Mouse (Mus musculus): ENCODE results near the gene Slc2a13.

Slc2a13 gene

DNA sequence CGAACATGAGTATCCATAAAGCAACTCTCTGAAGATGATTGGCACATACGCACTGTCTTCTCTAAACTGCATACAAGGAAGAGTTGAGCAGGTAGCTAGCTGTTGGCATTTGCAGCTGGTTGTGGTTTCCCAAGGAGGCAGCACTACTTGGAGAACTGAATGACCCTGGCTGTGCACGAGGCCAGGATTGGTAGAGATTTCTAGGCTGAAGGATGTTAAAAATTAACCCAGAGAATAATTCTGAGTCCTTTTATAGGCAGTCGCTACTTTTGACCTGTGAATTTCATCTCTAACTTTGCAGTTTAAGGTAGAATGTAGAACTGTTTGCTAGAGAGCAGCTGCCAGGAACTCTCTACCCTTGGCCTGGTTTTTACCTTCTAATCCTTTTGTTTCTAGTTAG is 304.5 kb downstream of the Slc2a13 start:
- DNase-seq (ENCODE audit: low spot score): no peak

GRCm38 (mm10) chr15:91263926-91264325 is 309.1 kb downstream of the Slc2a13 start:
- DNase-seq (ENCODE audit: low spot score): no peak

GRCm38 (mm10) chr15:91260578-91260977 is 312.5 kb downstream of the Slc2a13 start:
- DNase-seq (ENCODE audit: low spot score): no peak

- DNase-seq (ENCODE audit: low spot score): no peak
Observed at GRCm38 (mm10) chr15:91257140-91257539, 315.9 kb downstream of the Slc2a13 start.

- DNase-seq (ENCODE audit: low spot score): no peak
Observed at GRCm38 (mm10) chr15:91255308-91255707, 317.8 kb downstream of the Slc2a13 start.

DNA sequence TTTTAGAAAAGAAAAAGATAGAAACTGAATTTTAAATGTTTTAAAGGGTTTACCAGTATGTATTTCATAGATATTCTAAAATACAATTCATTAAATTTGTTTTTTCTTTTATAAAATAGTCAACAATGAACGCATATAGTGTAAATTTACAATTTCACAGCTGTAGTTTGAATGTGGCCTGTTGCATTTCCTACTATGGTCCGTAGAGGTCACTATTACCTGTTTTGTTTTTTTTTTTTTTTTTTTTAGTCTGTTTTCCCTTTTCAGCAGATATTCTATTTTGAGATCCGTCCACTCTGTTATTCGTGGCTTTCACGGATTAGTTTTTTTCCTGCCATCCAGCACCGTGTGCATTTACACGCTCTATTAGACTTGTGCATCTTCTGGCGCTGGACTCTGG is 320.1 kb downstream of the Slc2a13 start:
- no peak for DNase-seq (ENCODE audit: low spot score)

DNA sequence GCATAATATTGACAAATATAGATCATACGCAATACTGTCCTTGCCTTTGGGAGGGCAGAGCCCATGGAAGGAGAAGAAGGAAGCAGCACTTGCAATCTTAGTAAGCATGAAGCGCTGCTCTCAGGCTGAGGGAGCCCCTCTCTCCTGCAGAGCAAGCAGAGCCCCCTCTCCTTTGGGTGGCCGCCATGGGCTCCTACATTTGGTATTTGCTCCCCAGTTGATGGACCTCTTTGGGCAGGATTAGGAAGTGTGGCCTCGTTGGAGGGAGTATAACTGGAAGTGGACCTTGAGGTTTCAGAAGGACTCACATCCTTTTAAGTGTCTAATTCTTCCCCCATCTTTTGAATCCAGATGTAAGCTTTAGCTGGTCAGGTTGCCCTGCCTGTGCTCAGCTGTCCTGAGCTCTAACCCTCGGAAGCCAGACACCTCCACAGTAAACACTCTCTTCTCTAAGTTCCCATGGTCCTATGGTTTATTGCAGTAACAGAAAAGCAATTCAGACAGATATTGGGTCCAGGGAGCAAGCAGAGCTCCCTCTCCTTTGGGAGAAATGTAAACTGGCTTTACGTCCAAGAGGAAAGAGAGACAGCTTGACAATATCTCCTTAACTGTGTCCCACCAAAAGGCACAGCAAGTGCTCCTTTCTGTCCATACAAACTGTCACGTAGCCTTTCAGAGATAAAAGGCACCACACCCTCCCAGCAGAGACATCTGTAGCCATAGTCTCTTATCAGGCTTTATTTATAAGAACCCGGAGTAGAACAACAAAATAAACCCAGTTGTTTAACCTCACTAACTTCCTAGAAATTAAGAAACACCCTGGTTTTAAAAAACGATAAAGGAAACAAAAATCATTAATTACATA is 321.3 kb downstream of the Slc2a13 start:
- no peak for DNase-seq (ENCODE audit: low spot score)

DNA sequence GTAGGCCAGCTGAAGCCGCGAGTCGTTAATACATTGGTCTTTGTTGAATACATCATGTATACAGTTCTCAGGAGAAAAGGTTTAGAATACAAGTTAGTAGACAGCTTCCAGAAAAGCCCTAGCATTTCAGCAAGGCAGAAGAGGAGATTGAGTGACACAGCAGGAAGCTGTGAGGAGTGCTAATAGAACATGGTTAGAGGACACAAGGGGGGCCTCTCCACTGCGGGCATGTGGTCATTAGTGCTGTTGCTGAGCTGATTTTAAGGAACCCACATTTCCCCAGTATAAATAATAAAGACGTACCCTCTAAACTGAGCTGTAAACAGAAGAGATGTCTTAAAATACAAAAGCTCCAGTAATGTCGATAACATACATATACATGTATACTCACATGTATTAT is 322.2 kb downstream of the Slc2a13 start:
- no peak for DNase-seq (ENCODE audit: low spot score)

DNA sequence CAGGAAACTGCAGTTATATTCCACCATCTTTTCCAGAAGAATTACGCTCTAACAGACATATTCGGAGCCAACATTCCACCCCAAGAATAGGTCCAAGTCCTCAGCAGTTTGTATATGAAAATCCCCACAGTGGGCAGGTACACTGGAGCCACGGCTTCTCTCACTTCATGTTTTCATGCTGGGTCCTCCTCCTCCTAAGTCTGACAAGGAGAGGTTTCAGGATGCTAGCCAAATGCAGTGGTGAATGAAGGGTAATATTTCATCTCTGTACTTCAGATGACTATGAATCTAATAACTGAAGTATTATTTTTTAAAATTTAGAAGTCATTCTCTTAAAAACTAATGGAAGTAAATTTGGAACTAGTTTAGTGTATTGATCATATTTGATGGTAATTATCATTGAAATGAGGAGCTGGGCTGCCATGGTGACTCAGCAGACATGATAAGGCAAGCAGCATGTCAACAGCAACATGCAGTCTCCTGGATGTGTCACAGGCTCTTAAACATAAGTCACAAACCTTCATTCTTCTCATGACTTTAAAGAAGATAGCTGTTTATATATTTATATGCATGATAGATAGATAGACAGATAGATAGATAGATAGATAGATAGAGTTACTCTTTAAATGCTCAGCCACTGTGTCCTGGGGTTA is 332.3 kb downstream of the Slc2a13 start:
- DNase-seq (ENCODE audit: low spot score): no peak

DNA sequence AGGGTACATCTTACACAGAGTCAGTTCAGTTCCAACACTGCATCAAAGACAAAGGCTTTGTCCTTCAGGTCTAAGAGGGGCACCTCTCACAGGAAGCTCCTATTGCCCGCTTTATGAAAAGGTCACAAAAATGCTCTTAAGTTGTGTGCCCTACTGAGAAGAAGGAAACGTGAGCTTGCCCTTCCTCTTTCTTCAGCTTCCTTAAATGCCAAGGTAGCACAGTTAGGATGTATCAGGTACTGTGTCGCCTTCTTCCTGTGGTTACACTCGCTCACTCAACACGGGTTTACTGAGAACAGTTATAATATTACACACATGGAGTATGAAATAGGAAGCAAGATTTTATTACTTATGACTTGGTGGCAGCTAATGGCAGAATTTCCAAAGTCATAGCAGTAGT is 335.8 kb downstream of the Slc2a13 start:
- DNase-seq (ENCODE audit: low spot score): no peak
